Mouse (Mus musculus): ENCODE measurements at regions not wholly inside any gene's neighbourhood (a gene's known extent, or its start where the extent isn't known, plus 50 kb on each side); places are given as distances from the start of the nearest gene placed in this dataset.

- Histone ChIP-seq H3K4me3 (no peak overlapping the region), H3K27ac (no peak overlapping the region)
- DNase-seq (ENCODE audit: low spot score in 2 of 2), result no peak
- no peak for TF ChIP-seq CTCF (conservative IDR thresholded peaks at IDR 0.05)
These were observed 463.6 kb downstream of the Kcnj2 start for GRCm38 (mm10) chr11:111529591-111529990.

- no peak for TF ChIP-seq CTCF (conservative IDR thresholded peaks at IDR 0.05)
- no peak overlapping the region for H3K4me3 ChIP-seq
- no peak overlapping the region for H3K27ac ChIP-seq
- DNase-seq (ENCODE audit: low spot score in 2 of 2), result no peak
These were observed 464.9 kb downstream of the Kcnj2 start for GRCm38 (mm10) chr11:111530912-111531311.

- peak in 1 of 2 experiments; percentile 56 for DNase-seq (ENCODE audit: low spot score in 2 of 2)
- peak; percentile 84 for TF ChIP-seq CTCF (conservative IDR thresholded peaks at IDR 0.05)
- Histone ChIP-seq H3K4me3 (no peak overlapping the region), H3K27ac (no peak overlapping the region)
These were observed 466.5 kb downstream of the Kcnj2 start for GRCm38 (mm10) chr11:111532457-111532856.

- H3K4me3 ChIP-seq, result no peak overlapping the region
- H3K27ac ChIP-seq, result no peak overlapping the region
- peak; percentile 37 to 75 for DNase-seq (ENCODE audit: low spot score in 2 of 2)
- TF ChIP-seq CTCF (conservative IDR thresholded peaks at IDR 0.05), result peak; percentile 91
These were observed 470.3 kb downstream of the Kcnj2 start for GRCm38 (mm10) chr11:111536040-111536836.

GRCm38 (mm10) chr11:111537654-111538053, 471.7 kb downstream of the Kcnj2 start:
- Histone ChIP-seq H3K27ac (no peak overlapping the region), H3K4me3 (no peak overlapping the region)
- TF ChIP-seq CTCF (conservative IDR thresholded peaks at IDR 0.05), result peak; percentile 88
- DNase-seq (ENCODE audit: low spot score in 2 of 2), result peak; percentile 51 to 80

- H3K4me3 ChIP-seq, result no peak overlapping the region
- no peak for DNase-seq (ENCODE audit: low spot score in 2 of 2)
- no peak for TF ChIP-seq CTCF (conservative IDR thresholded peaks at IDR 0.05)
- H3K27ac ChIP-seq, result no peak overlapping the region
These were observed 474.0 kb downstream of the Kcnj2 start for GRCm38 (mm10) chr11:111539960-111540359.

- Histone ChIP-seq H3K27ac (no peak overlapping the region), H3K4me3 (no peak overlapping the region)
- no peak for TF ChIP-seq CTCF (conservative IDR thresholded peaks at IDR 0.05)
- no peak for DNase-seq (ENCODE audit: low spot score in 2 of 2)
These were observed 479.3 kb downstream of the Kcnj2 start for GRCm38 (mm10) chr11:111545291-111545690.

GRCm38 (mm10) chr11:111555131-111555530, 489.2 kb downstream of the Kcnj2 start:
- Histone ChIP-seq H3K4me3 (no peak overlapping the region), H3K27ac (no peak overlapping the region)
- TF ChIP-seq CTCF (conservative IDR thresholded peaks at IDR 0.05), result no peak
- no peak for DNase-seq (ENCODE audit: low spot score in 2 of 2)

- no peak for DNase-seq (ENCODE audit: low spot score in 2 of 2)
- TF ChIP-seq CTCF (conservative IDR thresholded peaks at IDR 0.05), result no peak
- Histone ChIP-seq H3K27ac (no peak overlapping the region), H3K4me3 (no peak overlapping the region)
These were observed 489.7 kb downstream of the Kcnj2 start for GRCm38 (mm10) chr11:111555615-111556014.

- Histone ChIP-seq H3K4me3 (no peak overlapping the region), H3K27ac (no peak overlapping the region)
- no peak for DNase-seq (ENCODE audit: low spot score in 2 of 2)
- no peak for TF ChIP-seq CTCF (conservative IDR thresholded peaks at IDR 0.05)
These were observed 492.6 kb downstream of the Kcnj2 start for GRCm38 (mm10) chr11:111558302-111559140.

- no peak overlapping the region for H3K27ac ChIP-seq
- no peak for TF ChIP-seq CTCF (conservative IDR thresholded peaks at IDR 0.05)
- DNase-seq (ENCODE audit: low spot score in 2 of 2), result no peak
- H3K4me3 ChIP-seq, result no peak overlapping the region
These were observed 497.2 kb downstream of the Kcnj2 start for GRCm38 (mm10) chr11:111563171-111563570.

GRCm38 (mm10) chr11:111568041-111568440, 502.1 kb downstream of the Kcnj2 start:
- no peak overlapping the region for H3K4me3 ChIP-seq
- TF ChIP-seq CTCF (conservative IDR thresholded peaks at IDR 0.05), result no peak

GRCm38 (mm10) chr11:111568876-111569275, 502.9 kb downstream of the Kcnj2 start:
- no peak for TF ChIP-seq CTCF (conservative IDR thresholded peaks at IDR 0.05)

More at GRCm38 (mm10) chr11:111568041-111568440, 502.1 kb downstream of the Kcnj2 start:
- DNase-seq (ENCODE audit: low spot score in 2 of 2), result no peak
- no peak overlapping the region for H3K27ac ChIP-seq

More at GRCm38 (mm10) chr11:111568876-111569275, 502.9 kb downstream of the Kcnj2 start:
- Histone ChIP-seq H3K27ac (no peak overlapping the region), H3K4me3 (no peak overlapping the region)
- DNase-seq (ENCODE audit: low spot score in 2 of 2), result no peak

Measured in layer of hippocampus, adult 2 months (tissue).